Mouse (Mus musculus) liver, embryonic 14.5 days (tissue): ENCODE results near the gene Tmem184b. TPM values are rescaled to one million over a fixed set of nuclear protein-coding genes. Genes with fewer than 3 reads are reported as not detected.

ENCODE experiments used
- ATAC-seq: fragments of 200-750 bp; cut with Nextera tagmentation; 2 replicates; pipeline ENCODE4 v1.8.0; 2017; ENCODE audit warnings: moderate number of reproducible peaks, mild to moderate bottlenecking, moderate library complexity; ENCODE audit not compliant: insufficient read depth
- DNase-seq, 3 experiments: peaks; one replicate each; pipeline ENCODE4 v3.0.0-alpha.2; 2012 to 2013; ENCODE audit warnings: low read depth in 3 of 3, low spot score in 3 of 3
- H3K27ac ChIP-seq: fragments of 300-500 bp; sonication (generic); 2 replicates; pipeline ENCODE4 v1.5.1; 2014; ENCODE audit warnings: moderate library complexity, mild to moderate bottlenecking, control low read depth, inconsistent platforms
- H3K27me3 ChIP-seq: fragments of 300-500 bp; sonication (generic); 2 replicates; pipeline ENCODE4 v1.6.1; 2014; ENCODE audit warnings: mild to moderate bottlenecking, low read length, moderate library complexity; ENCODE audit not compliant: control insufficient read depth, insufficient read depth
- H3K36me3 ChIP-seq: fragments of 300-500 bp; sonication (generic); replicated peaks from 2 replicates; pipeline ENCODE4 v1.6.1; 2014; ENCODE audit warnings: low read depth; ENCODE audit not compliant: control insufficient read depth, insufficient read depth
- H3K4me1 ChIP-seq, 2 experiments: fragments of 200-500 bp in 1 of 2; fragments of 300-500 bp in 1 of 2; sonication (generic) in 1 of 2; replicated peaks; 2 replicates each; pipeline ENCODE4 v1.6.1; 2012 to 2014; ENCODE audit warnings: antibody characterized with exemption in 1 of 2, inconsistent platforms in 1 of 2, low read length in 1 of 2; ENCODE audit not compliant: control insufficient read depth in 2 of 2, insufficient read depth in 2 of 2
- H3K4me2 ChIP-seq: fragments of 300-500 bp; sonication (generic); 2 replicates; pipeline ENCODE4 v1.6.1; 2014; ENCODE audit warnings: low read depth, mild to moderate bottlenecking, control low read depth, moderate library complexity
- H3K4me3 ChIP-seq, 2 experiments: fragments of 200-500 bp in 1 of 2; fragments of 300-500 bp in 1 of 2; sonication (generic) in 1 of 2; 2 replicates each; pipeline ENCODE4 v1.5.1; 2012 to 2014; ENCODE audit warnings: low read depth in 2 of 2, low read length in 2 of 2, mild to moderate bottlenecking in 2 of 2, control low read depth in 1 of 2, inconsistent platforms in 1 of 2, moderate library complexity in 1 of 2; ENCODE audit not compliant: insufficient read depth in 1 of 2
- H3K9ac ChIP-seq: fragments of 300-500 bp; sonication (generic); replicated peaks from 2 replicates; pipeline ENCODE4 v1.6.1; 2014; ENCODE audit warnings: mild to moderate bottlenecking, control low read depth, moderate library complexity
- H3K9me3 ChIP-seq: fragments of 300-500 bp; sonication (generic); 2 replicates; pipeline ENCODE4 v1.6.1; 2016; ENCODE audit warnings: low read length, mixed read lengths; ENCODE audit not compliant: control insufficient read depth
- CTCF ChIP-seq: IDR thresholded peaks from 2 replicates; pipeline ENCODE4 v1.5.1; 2016; ENCODE audit warnings: antibody characterized with exemption, low read depth, control low read depth
- EP300 ChIP-seq: IDR thresholded peaks from 2 replicates; pipeline ENCODE4 v1.6.1; 2016; ENCODE audit warnings: antibody characterized with exemption, low read depth
- WGBS: fragments of 180-500 bp; shearing (Covaris S2); extraction: QIAGEN DNeasy Blood & Tissue Kit; methylation state at CpG from one replicate; pipeline ENCODE4 v1.1.7; 2014; ENCODE audit not compliant: insufficient replicate concordance; 5-methylcytosine and 5-hydroxymethylcytosine counted together
- polyA plus RNA-seq, 2 experiments: library from polyadenylated mRNA; depleted of rRNA in 1 of 2; stranded (reverse) in 1 of 2; unstranded in 1 of 2; fragments of >200 nt; fragmentation: Nextera tagmentation in 1 of 2; extraction: Ambion mirVana in 1 of 2; gene quantifications; 2 replicates each; pipeline versions ENCODE4 v1.2.1 to v1.2.3; 2012 to 2014

Tmem184b gene
- polyA plus RNA-seq, 2 experiments, result 5.7 to 7.2 TPM

DNA sequence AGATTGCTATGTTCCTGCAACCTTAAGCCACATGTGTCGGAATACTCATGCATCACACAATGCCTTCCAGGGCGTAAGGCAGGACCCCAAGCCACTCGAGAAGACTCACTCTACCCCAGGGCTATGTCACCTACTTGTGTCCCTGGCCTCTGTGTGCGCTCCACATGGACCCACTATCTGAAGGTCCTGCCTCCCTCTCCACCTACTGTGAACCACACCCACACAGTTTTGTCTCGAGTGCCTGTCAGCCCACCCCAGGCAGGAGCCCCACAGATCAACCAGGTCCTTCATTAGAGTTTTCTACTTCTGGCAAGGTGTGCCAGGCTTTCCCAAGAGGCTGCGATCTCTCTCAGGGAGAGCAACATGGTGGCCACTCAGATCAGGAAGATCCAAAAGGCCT, 8.1 kb downstream of the Tmem184b start:
- Histone ChIP-seq H3K36me3 (no peaks in the 10 kb centered on the region), H3K9ac (no peak overlapping the region), H3K4me3 (no peak overlapping the region), H3K4me2 (no peak overlapping the region), H3K9me3 (no peaks in the 10 kb centered on the region), H3K27ac (no peak overlapping the region), H3K27me3 (no peaks in the 10 kb centered on the region), H3K4me1 (peaks cover 0 to 17% of the 10 kb centered on the region in 2 experiments; a peak in 2 of 4 replicates)
- no peak for ATAC-seq
- WGBS, result 53% methylated on average over 6 of the region's 6 CpGs
- DNase-seq, result no peak
- TF ChIP-seq EP300 (no peak), CTCF (no peak)

- 64% methylated on average over 4 of the region's 4 CpGs for WGBS
- Histone ChIP-seq H3K4me2 (no peak overlapping the region), H3K9me3 (no peaks in the 10 kb centered on the region), H3K4me3 (no peak overlapping the region), H3K4me1 (peaks cover 0 to 14% of the 10 kb centered on the region in 2 experiments; a peak in 2 of 4 replicates), H3K27ac (no peak overlapping the region), H3K27me3 (no peaks in the 10 kb centered on the region), H3K36me3 (no peaks in the 10 kb centered on the region), H3K9ac (no peak overlapping the region)
- DNase-seq (no peak), ATAC-seq (no peak)
- TF ChIP-seq CTCF (no peak), EP300 (no peak)
Measured at GRCm38 (mm10) chr15:79394842-79395241, 8.5 kb downstream of the Tmem184b start.

- Histone ChIP-seq H3K4me3 (no peak overlapping the region), H3K27ac (no peak overlapping the region), H3K4me1 (peaks cover 0 to 17% of the 10 kb centered on the region in 2 experiments; a peak in 2 of 4 replicates), H3K36me3 (no peaks in the 10 kb centered on the region), H3K9ac (no peak overlapping the region), H3K4me2 (no peak overlapping the region), H3K9me3 (no peaks in the 10 kb centered on the region), H3K27me3 (no peaks in the 10 kb centered on the region)
- ATAC-seq (no peak), DNase-seq (no peak)
- 73% methylated on average over 6 of the region's 6 CpGs for WGBS
- no peak for TF ChIP-seq EP300
- TF ChIP-seq CTCF, result no peak
Measured at GRCm38 (mm10) chr15:79393101-79393500, 10.3 kb downstream of the Tmem184b start.

DNA sequence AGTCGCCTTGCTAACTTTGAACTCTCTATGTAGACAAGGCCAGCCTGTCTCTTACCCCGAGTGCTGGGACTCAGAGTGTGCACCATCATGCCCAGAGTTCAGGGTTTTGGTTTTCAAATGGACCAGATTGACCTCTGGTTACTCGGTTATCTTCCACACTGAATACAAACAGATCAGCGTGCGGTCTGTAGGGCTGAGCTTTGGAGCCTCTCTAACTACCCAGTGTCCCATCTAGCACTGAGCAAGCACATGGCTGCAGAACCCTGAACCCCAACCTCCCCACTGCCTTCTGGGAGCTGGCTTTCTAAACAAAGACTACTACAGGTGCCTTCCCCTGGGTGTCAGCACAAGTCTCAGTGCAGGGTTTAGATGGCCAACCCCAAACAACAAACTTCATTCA, 10.8 kb downstream of the Tmem184b start:
- ATAC-seq, result peak; percentile 41; the same call in 1 of the 2 replicates
- H3K27ac ChIP-seq, result no peak overlapping the region
- TF ChIP-seq EP300, result no peak
- 60% methylated on average over 5 of the region's 5 CpGs for WGBS
- no peak overlapping the region for H3K4me3 ChIP-seq
- no peaks in the 10 kb centered on the region for H3K27me3 ChIP-seq
- H3K4me1 ChIP-seq, result peaks cover 0 to 22% of the 10 kb centered on the region in 2 experiments; a peak in 2 of 4 replicates
- DNase-seq, result no peak
- no peaks in the 10 kb centered on the region for H3K9me3 ChIP-seq
- H3K36me3 ChIP-seq, result no peaks in the 10 kb centered on the region
- no peak overlapping the region for H3K4me2 ChIP-seq
- H3K9ac ChIP-seq, result no peak overlapping the region

- DNase-seq (no peak), ATAC-seq (no peak)
- Histone ChIP-seq H3K4me2 (no peak overlapping the region), H3K4me1 (peaks cover 0 to 20% of the 10 kb centered on the region in 2 experiments; a peak in 2 of 4 replicates), H3K4me3 (no peak overlapping the region), H3K9ac (no peak overlapping the region), H3K27ac (no peak overlapping the region), H3K9me3 (no peaks in the 10 kb centered on the region), H3K36me3 (no peaks in the 10 kb centered on the region), H3K27me3 (no peaks in the 10 kb centered on the region)
- WGBS, result 57% methylated on average over 7 of the region's 7 CpGs
- TF ChIP-seq CTCF (no peak), EP300 (no peak)
Measured at GRCm38 (mm10) chr15:79391447-79392093, 11.8 kb downstream of the Tmem184b start.
